Mouse (Mus musculus): ENCODE measurements around the gene Capza2.

DNA sequence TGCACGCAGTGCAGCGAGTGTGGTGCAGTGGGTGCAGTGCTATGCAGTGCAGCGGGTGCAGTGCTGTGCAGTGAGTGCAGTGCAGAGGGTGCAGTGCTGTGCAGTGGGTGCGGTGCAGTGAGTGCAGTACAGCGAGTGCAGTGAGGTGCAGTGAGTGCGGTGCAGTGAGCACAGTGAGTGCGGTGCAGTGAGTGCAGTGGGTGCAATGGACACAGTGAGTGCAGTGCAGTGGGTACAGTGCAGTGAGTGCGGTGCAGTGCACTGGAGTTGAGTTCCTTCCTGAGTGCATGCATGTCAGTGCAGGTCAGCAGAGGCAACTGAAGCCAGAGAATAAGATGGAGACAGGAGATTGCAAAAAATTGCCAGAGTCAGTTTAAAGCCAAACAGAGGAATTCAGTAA is 45.8 kb downstream of the Capza2 start:
- TF ChIP-seq CTCF (IDR thresholded peaks at IDR 0.05; ENCODE audit: low read depth) (no peak), EP300 (IDR thresholded peaks at IDR 0.05; ENCODE audit: low read depth) (no peak)

Measured in liver, postnatal 0 days (tissue).